Mouse (Mus musculus) kidney, adult 2 months (tissue): ENCODE results near the gene Cbarp. TPM values are rescaled to one million over a fixed set of nuclear protein-coding genes. Genes with fewer than 3 reads are reported as not detected.

Source experiments
- DNase-seq: peaks from one replicate; pipeline ENCODE4 v3.0.0; 2021
- H3K27ac ChIP-seq: fragments of 200-500 bp; 2 replicates; pipeline ENCODE4 v1.5.1; 2012; ENCODE audit warnings: low read depth, low read length, control low read depth, inconsistent platforms; ENCODE audit not compliant: insufficient read depth
- H3K27me3 ChIP-seq: fragments of 200-500 bp; replicated peaks from 2 replicates; pipeline ENCODE4 v1.6.1; 2012; ENCODE audit warnings: mild to moderate bottlenecking, moderate library complexity, low read length, inconsistent platforms; ENCODE audit not compliant: control insufficient read depth, insufficient read depth
- H3K36me3 ChIP-seq: fragments of 200-500 bp; 2 replicates; pipeline ENCODE4 v1.6.1; 2012; ENCODE audit warnings: mild to moderate bottlenecking, moderate library complexity, low read length, inconsistent platforms; ENCODE audit not compliant: control insufficient read depth, insufficient read depth
- H3K4me1 ChIP-seq: fragments of 200-500 bp; 2 replicates; pipeline ENCODE4 v1.6.1; 2011; ENCODE audit warnings: low read length; ENCODE audit not compliant: control insufficient read depth, insufficient read depth
- H3K4me3 ChIP-seq: fragments of 200-500 bp; 2 replicates; pipeline ENCODE4 v1.5.1; 2011; ENCODE audit warnings: mild to moderate bottlenecking, low read depth, low read length, control low read depth; ENCODE audit not compliant: insufficient read depth
- CTCF ChIP-seq: fragments of 200-500 bp; conservative IDR thresholded peaks from 2 replicates; pipeline ENCODE4 v1.5.1; 2011; ENCODE audit warnings: low read depth, mild to moderate bottlenecking, control low read depth, low read length, moderate library complexity, mixed read lengths; ENCODE audit not compliant: insufficient read depth, insufficient read length
- POLR2A ChIP-seq: fragments of 200-500 bp; IDR thresholded peaks from one replicate; pipeline ENCODE4 v1.6.1; 2011; ENCODE audit warnings: low read depth, low read length, control low read depth
- WGBS: fragments of 180-500 bp; shearing (Covaris S2); methylation state at CpG from one replicate; pipeline ENCODE4 v1.1.7; 2018; 5-methylcytosine and 5-hydroxymethylcytosine counted together
- polyA plus RNA-seq: library from polyadenylated mRNA; depleted of rRNA; stranded (reverse); fragments of >200 nt; gene quantifications from 2 replicates; pipeline ENCODE4 v1.2.3, GENCODE M21; 2012

Gene Cbarp
- polyA plus RNA-seq, 1 experiment, result 8.1 TPM

DNA sequence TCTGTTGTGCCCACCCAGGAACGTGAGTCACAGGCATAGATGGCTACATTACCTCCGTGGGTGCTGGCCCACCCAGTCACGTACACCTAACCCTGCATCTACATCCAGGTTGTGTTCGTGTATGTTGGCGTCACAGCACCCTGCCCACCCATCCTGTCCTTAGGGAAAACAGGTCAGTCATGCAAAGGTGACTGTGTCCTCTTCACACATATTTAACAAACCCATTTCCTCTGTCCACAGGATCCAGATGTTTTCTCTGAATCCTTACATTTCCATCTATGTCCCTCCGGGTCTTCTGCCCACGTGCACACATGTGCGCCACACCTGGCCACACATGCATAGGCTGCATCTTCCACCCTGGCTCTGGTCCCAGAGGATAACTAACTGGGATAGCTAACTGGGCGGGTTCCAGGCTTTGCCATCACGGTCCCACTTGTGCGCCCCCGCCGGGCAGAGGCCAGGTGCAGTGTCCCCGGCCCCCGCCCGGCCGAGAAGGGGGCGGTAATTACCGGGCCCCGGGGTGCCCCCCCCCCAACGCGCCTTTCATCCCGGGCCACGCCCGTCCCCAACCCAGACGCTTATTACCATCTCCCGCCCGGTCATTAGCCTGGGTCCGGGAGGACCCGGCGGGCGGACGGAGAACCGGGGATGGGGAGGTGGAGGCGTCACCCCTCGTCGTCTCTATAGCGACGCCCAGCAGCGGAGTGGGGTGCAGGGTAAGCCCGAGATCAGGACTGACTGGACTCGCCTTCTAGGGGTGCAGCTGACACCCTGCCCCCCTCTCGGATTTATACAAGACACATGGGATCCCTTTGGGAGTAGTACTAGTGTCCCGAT, 23.7 kb upstream of the Cbarp start:
- 10% methylated on average over 43 of the region's 44 CpGs for WGBS
- Histone ChIP-seq H3K27ac (peak overlapping the region; percentile 54), H3K36me3 (no peaks in the 10 kb centered on the region), H3K4me1 (peaks cover 24% of the 10 kb centered on the region), H3K4me3 (peak overlapping the region; percentile 36), H3K27me3 (no peaks in the 10 kb centered on the region)
- DNase-seq, result peak; percentile 50
- TF ChIP-seq CTCF, result no peak
- TF ChIP-seq POLR2A, result no peak

- H3K27ac ChIP-seq, result peak overlapping the region; percentile 15; the same call in 1 of the 2 replicates
- WGBS, result 80% methylated on average over 8 of the region's 8 CpGs
- peak; percentile 41 for DNase-seq
Measured at GRCm38 (mm10) chr10:80163721-80164120, 23.1 kb upstream of the Cbarp start.

GRCm38 (mm10) chr10:80162716-80163299, 22.2 kb upstream of the Cbarp start:
- 75% methylated on average over 6 of the region's 6 CpGs for WGBS
- H3K4me1 ChIP-seq, result peaks cover 34% of the 10 kb centered on the region

More at GRCm38 (mm10) chr10:80163721-80164120, 23.1 kb upstream of the Cbarp start:
- H3K36me3 ChIP-seq, result no peaks in the 10 kb centered on the region
- H3K4me1 ChIP-seq, result peaks cover 30% of the 10 kb centered on the region
- no peak overlapping the region for H3K4me3 ChIP-seq
- no peaks in the 10 kb centered on the region for H3K27me3 ChIP-seq
- TF ChIP-seq CTCF, result no peak
- no peak for TF ChIP-seq POLR2A

DNA sequence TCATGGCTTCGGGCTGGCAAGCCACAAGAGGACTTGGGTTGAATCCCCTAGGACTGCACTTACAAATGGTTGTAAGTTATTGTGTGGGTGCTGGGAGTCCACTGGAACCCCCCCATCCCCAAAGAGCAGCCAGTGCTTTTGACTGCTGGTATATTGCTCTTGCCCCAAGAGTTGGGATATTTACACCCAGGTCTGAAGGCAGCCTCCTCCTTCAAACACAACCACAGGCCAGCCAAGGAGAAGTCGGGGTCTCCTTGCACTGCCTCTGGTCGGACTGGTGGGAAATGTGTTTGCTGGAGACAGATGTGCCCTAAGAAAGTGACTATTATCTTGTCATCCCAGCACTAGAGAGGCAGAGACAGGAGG, 21.6 kb upstream of the Cbarp start:
- TF ChIP-seq POLR2A, result no peak
- no peak for TF ChIP-seq CTCF
- peaks cover 34% of the 10 kb centered on the region for H3K4me1 ChIP-seq
- peak overlapping the region; percentile 85 for H3K27ac ChIP-seq
- H3K4me3 ChIP-seq, result no peak overlapping the region
- 86% methylated on average over 3 of the region's 3 CpGs for WGBS
- H3K27me3 ChIP-seq, result no peaks in the 10 kb centered on the region
- no peak for DNase-seq
- H3K36me3 ChIP-seq, result no peaks in the 10 kb centered on the region; the same call in 1 of the 2 replicates

More at GRCm38 (mm10) chr10:80162716-80163299, 22.2 kb upstream of the Cbarp start:
- Histone ChIP-seq H3K4me3 (no peak overlapping the region), H3K27me3 (no peaks in the 10 kb centered on the region), H3K27ac (no peak overlapping the region), H3K36me3 (no peaks in the 10 kb centered on the region)
- no peak for TF ChIP-seq CTCF
- no peak for TF ChIP-seq POLR2A
- DNase-seq, result no peak

GRCm38 (mm10) chr10:80161522-80162242, 21.0 kb upstream of the Cbarp start:
- WGBS, result 9% methylated on average over 7 of the region's 7 CpGs
- no peaks in the 10 kb centered on the region for H3K27me3 ChIP-seq
- H3K4me1 ChIP-seq, result peaks cover 34% of the 10 kb centered on the region
- TF ChIP-seq POLR2A (no peak), CTCF (no peak)
- no peak overlapping the region for H3K4me3 ChIP-seq
- peak overlapping the region; percentile 85 for H3K27ac ChIP-seq
- DNase-seq, result peak; percentile 70
- peaks cover 2% of the 10 kb centered on the region; the same call in 1 of the 2 replicates for H3K36me3 ChIP-seq

- no peaks in the 10 kb centered on the region for H3K27me3 ChIP-seq
- peak overlapping the region; percentile 30 for H3K4me3 ChIP-seq
- WGBS, result 1% methylated on average over 33 of the region's 33 CpGs
- peaks cover 4% of the 10 kb centered on the region; the same call in 1 of the 2 replicates for H3K36me3 ChIP-seq
- DNase-seq, result peak; percentile 99
- peaks cover 37% of the 10 kb centered on the region for H3K4me1 ChIP-seq
- TF ChIP-seq CTCF (no peak), POLR2A (no peak)
- H3K27ac ChIP-seq, result peak overlapping the region; percentile 97
Measured at GRCm38 (mm10) chr10:80160455-80161371, 20.1 kb upstream of the Cbarp start.
